Mouse (Mus musculus): ENCODE measurements at regions not wholly inside any gene's neighbourhood (a gene's known extent, or its start where the extent isn't known, plus 50 kb on each side); places are given as distances from the start of the nearest gene placed in this dataset.

- no peak for DNase-seq (ENCODE audit: low read depth)
Observed at GRCm38 (mm10) chr2:168338382-168338781, 56.8 kb upstream of the Kcng1 start.

DNA sequence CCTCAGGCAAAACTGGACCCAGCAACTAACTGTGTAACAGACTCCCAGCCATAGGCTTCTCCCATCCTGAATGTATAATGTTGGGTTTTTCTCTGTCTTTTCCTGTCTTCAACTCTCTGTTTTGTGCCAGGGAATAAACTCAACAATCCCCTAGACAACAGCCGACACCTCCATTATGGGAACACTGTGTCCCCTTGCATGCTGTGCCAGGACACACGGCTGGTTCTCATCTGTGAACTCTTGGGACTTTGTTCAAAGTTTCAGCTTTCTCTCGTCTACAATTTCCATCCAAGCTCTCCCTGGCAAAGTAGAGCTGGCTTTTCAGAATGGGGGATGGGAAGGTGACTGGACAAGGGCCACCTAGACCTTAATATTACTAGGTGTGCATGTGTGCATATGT lies 56.1 kb upstream of the Kcng1 start:
- no peak for DNase-seq (ENCODE audit: low read depth)

- DNase-seq (ENCODE audit: low read depth), result no peak
Observed at GRCm38 (mm10) chr2:168335739-168336385, 54.3 kb upstream of the Kcng1 start.

DNA sequence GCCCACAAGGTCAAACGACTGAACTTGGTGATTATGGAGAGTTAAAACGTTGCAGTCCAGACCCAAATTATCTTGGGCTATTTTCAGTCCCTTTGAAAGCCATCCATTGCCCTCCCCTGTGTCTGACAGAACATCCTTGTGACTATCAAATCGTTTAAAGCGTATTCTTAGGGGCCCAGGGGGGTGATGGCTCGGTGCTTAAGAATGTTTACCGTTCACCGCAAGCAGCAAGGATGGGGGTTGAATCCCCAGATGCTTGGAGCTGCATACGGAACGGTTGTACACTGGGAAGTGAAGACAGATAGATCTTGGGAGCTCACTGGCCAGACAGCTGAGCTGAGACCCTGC lies 52.7 kb upstream of the Kcng1 start:
- no peak for DNase-seq (ENCODE audit: low read depth)

- DNase-seq (ENCODE audit: low read depth), result no peak
Observed at GRCm38 (mm10) chr2:168333552-168334240, 52.2 kb upstream of the Kcng1 start.

DNA sequence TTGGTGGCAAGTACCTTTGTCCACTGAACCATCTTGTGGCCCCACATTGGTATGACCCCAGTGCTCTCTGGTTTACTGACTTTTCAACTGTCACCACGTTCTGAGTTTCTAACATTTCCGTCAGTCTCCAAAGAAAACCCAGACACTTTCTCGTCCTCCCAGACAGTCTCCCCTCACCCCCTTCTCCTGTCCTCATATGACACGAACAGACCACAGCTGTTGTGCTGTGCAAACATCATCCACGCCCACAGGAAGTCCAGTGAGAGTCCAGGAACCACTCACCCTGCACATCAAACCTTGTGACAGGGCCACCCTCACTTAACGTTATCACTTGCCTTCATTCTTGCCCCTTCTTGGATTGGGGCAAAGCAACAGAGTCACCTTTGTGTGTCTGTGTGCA lies 51.4 kb upstream of the Kcng1 start:
- DNase-seq (ENCODE audit: low read depth), result peak; percentile 65
